Mouse (Mus musculus) MEL (cell line): ENCODE results near the gene Dapk1.

Experiments
- CTCF ChIP-seq, 3 experiments: IDR thresholded peaks in 2 of 3; conservative IDR thresholded peaks in 1 of 3; 2 replicates each; pipeline ENCODE4 v1.5.1; 2011 to 2012; ENCODE audit warnings: low read length in 3 of 3, low read depth in 2 of 3, mild to moderate bottlenecking in 2 of 3, improper control_type of control experiment in 1 of 3, inconsistent platforms in 1 of 3, mixed read lengths in 1 of 3, moderate library complexity in 1 of 3; ENCODE audit not compliant: control insufficient read depth in 1 of 3, insufficient read depth in 1 of 3, poor library complexity in 1 of 3, severe bottlenecking in 1 of 3
- POLR2AphosphoS2 ChIP-seq: IDR thresholded peaks from 2 replicates; pipeline ENCODE4 v1.6.1; 2011; ENCODE audit warnings: low read length, improper control_type of control experiment
- RCOR1 ChIP-seq: IDR thresholded peaks from 2 replicates; pipeline ENCODE4 v1.6.1; 2012; ENCODE audit warnings: low read depth, mild to moderate bottlenecking, inconsistent platforms, low read length, improper control_type of control experiment
- USF2 ChIP-seq, 2 experiments: IDR thresholded peaks; 2 replicates each; pipeline ENCODE4 v1.6.1; 2011 to 2012; ENCODE audit warnings: improper control_type of control experiment in 2 of 2, low read length in 2 of 2, borderline replicate concordance in 1 of 2, inconsistent platforms in 1 of 2, low read depth in 1 of 2, mild to moderate bottlenecking in 1 of 2; ENCODE audit not compliant: insufficient read depth in 1 of 2
- ZNF384 ChIP-seq: IDR thresholded peaks from 2 replicates; pipeline ENCODE4 v1.6.1; 2012; ENCODE audit warnings: low read depth, mild to moderate bottlenecking, inconsistent platforms, low read length, improper control_type of control experiment

DNA sequence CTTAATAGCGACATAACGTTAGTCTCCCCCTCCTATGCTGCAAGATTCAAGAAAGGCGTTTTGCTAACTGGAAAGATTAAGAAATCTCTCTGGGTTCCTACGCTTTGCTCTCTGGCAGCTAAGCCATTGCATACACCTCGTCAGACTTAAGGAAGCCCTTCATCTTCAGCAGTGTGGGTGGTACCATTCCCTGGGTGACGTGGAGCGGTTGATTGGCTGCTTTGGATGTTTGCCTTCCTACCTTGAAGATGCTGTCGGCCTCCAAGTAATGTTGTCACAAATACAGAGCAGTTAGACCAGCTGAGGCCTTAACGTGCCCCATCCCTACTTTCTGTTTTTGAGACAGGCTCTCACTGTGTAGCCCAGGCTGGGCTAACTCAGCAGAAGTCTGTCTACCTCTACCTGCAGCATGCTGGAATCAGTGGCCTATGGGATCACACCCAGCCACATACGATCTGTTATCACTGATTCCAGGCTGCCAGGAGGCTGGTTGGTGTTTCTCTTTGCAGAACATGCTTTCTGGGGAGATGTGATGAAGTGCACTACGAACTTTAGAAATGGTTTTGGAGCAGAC, 37.8 kb downstream of the Dapk1 start:
- TF ChIP-seq CTCF (IDR thresholded peaks at IDR 0.05 in 2 of 3, conservative IDR thresholded peaks at IDR 0.05 in 1 of 3; ENCODE audit: control insufficient read depth in 1 of 3, insufficient read depth in 1 of 3, low read depth in 2 of 3, low read length in 3 of 3, poor library complexity in 1 of 3, severe bottlenecking in 1 of 3) (no peak), RCOR1 (no peak), POLR2AphosphoS2 (no peak), ZNF384 (no peak), USF2 (IDR thresholded peaks at IDR 0.05; ENCODE audit: borderline replicate concordance in 1 of 2, insufficient read depth in 1 of 2, low read depth in 1 of 2, low read length in 2 of 2) (no peak)
